Mouse (Mus musculus) kidney, adult 2 months (tissue): ENCODE measurements at regions not wholly inside any gene's neighbourhood (a gene's known extent, or its start where the extent isn't known, plus 50 kb on each side); places are given as distances from the start of the nearest gene placed in this dataset.

Experiments used
- DNase-seq: peaks from one replicate; pipeline ENCODE4 v3.0.0; 2021
- H3K27ac ChIP-seq: fragments of 200-500 bp; 2 replicates; pipeline ENCODE4 v1.5.1; 2012; ENCODE audit warnings: low read depth, low read length, control low read depth, inconsistent platforms; ENCODE audit not compliant: insufficient read depth
- H3K27me3 ChIP-seq: fragments of 200-500 bp; replicated peaks from 2 replicates; pipeline ENCODE4 v1.6.1; 2012; ENCODE audit warnings: mild to moderate bottlenecking, moderate library complexity, low read length, inconsistent platforms; ENCODE audit not compliant: control insufficient read depth, insufficient read depth
- H3K36me3 ChIP-seq: fragments of 200-500 bp; 2 replicates; pipeline ENCODE4 v1.6.1; 2012; ENCODE audit warnings: mild to moderate bottlenecking, moderate library complexity, low read length, inconsistent platforms; ENCODE audit not compliant: control insufficient read depth, insufficient read depth
- H3K4me1 ChIP-seq: fragments of 200-500 bp; 2 replicates; pipeline ENCODE4 v1.6.1; 2011; ENCODE audit warnings: low read length; ENCODE audit not compliant: control insufficient read depth, insufficient read depth
- H3K4me3 ChIP-seq: fragments of 200-500 bp; 2 replicates; pipeline ENCODE4 v1.5.1; 2011; ENCODE audit warnings: mild to moderate bottlenecking, low read depth, low read length, control low read depth; ENCODE audit not compliant: insufficient read depth
- CTCF ChIP-seq: fragments of 200-500 bp; conservative IDR thresholded peaks from 2 replicates; pipeline ENCODE4 v1.5.1; 2011; ENCODE audit warnings: low read depth, mild to moderate bottlenecking, control low read depth, low read length, moderate library complexity, mixed read lengths; ENCODE audit not compliant: insufficient read depth, insufficient read length
- POLR2A ChIP-seq: fragments of 200-500 bp; IDR thresholded peaks from one replicate; pipeline ENCODE4 v1.6.1; 2011; ENCODE audit warnings: low read depth, low read length, control low read depth
- WGBS: fragments of 180-500 bp; shearing (Covaris S2); methylation state at CpG from one replicate; pipeline ENCODE4 v1.1.7; 2018; 5-methylcytosine and 5-hydroxymethylcytosine counted together

GRCm38 (mm10) chr6:94778797-94779196 lies 78.8 kb upstream of the Lrig1 start:
- Histone ChIP-seq H3K4me3 (no peak overlapping the region), H3K27ac (no peak overlapping the region), H3K36me3 (no peaks in the 10 kb centered on the region), H3K27me3 (no peaks in the 10 kb centered on the region), H3K4me1 (0 out of 2 replicates have a peak, but pooled peaks cover 4% of the 10 kb centered on the region)
- no peak for DNase-seq
- 50% methylated on average over 1 of the region's 1 CpGs for WGBS
- TF ChIP-seq POLR2A, result no peak
- TF ChIP-seq CTCF, result no peak

DNA sequence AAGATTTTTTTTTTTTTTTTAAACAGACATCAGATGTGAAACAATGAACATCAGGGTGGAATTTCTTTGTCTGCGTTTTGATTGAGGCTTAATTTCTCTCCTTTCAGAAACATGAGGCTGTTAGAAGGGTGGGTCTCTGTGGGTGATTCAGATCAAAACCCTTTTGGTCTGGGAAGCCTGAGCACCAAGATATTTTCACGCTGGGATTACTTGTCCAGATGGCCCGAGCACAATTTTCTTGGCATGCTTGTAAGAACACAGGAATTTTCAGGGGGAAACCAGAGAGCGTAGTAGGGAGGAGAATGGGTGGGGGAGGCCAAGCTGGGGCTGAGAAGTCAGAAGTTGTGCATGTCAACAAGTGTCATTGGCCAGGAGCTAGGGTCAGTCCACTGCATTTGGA lies 76.6 kb upstream of the Lrig1 start:
- 0 out of 2 replicates have a peak, but pooled peaks cover 4% of the 10 kb centered on the region for H3K4me1 ChIP-seq
- TF ChIP-seq CTCF (no peak), POLR2A (no peak)
- H3K36me3 ChIP-seq, result no peaks in the 10 kb centered on the region
- no peak for DNase-seq
- 54% methylated on average over 4 of the region's 4 CpGs for WGBS
- H3K27me3 ChIP-seq, result no peaks in the 10 kb centered on the region
- no peak overlapping the region for H3K27ac ChIP-seq
- no peak overlapping the region for H3K4me3 ChIP-seq

DNA sequence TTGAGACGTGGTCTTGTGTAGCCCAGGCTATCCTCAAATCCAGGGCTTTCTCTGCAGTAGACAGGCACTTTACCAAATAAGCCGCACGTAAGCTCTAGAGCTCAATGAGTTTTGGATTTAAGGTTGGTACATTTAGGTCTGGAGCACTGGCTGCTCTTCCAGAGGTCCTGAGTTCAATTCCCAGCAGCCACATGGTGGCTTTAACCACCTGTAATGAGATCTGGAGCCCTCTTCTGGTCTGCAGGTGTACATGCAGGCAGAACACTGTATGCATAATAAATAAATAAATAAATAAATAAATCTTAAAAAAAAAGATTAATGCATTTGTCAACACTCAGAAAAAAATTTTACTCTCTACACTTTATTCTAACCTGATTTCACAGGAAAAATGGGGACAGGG lies 74.9 kb upstream of the Lrig1 start:
- TF ChIP-seq POLR2A (no peak), CTCF (no peak)
- H3K27me3 ChIP-seq, result no peaks in the 10 kb centered on the region
- 0 out of 2 replicates have a peak, but pooled peaks cover 4% of the 10 kb centered on the region for H3K4me1 ChIP-seq
- H3K27ac ChIP-seq, result no peak overlapping the region
- no peak for DNase-seq
- WGBS, result over 99% methylated on average over 3 of the region's 3 CpGs
- no peaks in the 10 kb centered on the region for H3K36me3 ChIP-seq
- H3K4me3 ChIP-seq, result no peak overlapping the region

GRCm38 (mm10) chr6:94773604-94774486 lies 73.9 kb upstream of the Lrig1 start:
- TF ChIP-seq POLR2A (no peak), CTCF (no peak)
- Histone ChIP-seq H3K36me3 (no peaks in the 10 kb centered on the region), H3K4me3 (no peak overlapping the region), H3K4me1 (no peaks in the 10 kb centered on the region), H3K27me3 (no peaks in the 10 kb centered on the region), H3K27ac (no peak overlapping the region)
- no peak for DNase-seq
- WGBS, result 29% methylated on average over 27 of the region's 27 CpGs

- Histone ChIP-seq H3K27me3 (no peaks in the 10 kb centered on the region), H3K27ac (no peak overlapping the region), H3K36me3 (no peaks in the 10 kb centered on the region), H3K4me3 (no peak overlapping the region), H3K4me1 (no peaks in the 10 kb centered on the region)
- 78% methylated on average over 12 of the region's 12 CpGs for WGBS
- DNase-seq, result no peak
- no peak for TF ChIP-seq POLR2A
- no peak for TF ChIP-seq CTCF
Measured at GRCm38 (mm10) chr6:94772868-94773603, 73.1 kb upstream of the Lrig1 start.

DNA sequence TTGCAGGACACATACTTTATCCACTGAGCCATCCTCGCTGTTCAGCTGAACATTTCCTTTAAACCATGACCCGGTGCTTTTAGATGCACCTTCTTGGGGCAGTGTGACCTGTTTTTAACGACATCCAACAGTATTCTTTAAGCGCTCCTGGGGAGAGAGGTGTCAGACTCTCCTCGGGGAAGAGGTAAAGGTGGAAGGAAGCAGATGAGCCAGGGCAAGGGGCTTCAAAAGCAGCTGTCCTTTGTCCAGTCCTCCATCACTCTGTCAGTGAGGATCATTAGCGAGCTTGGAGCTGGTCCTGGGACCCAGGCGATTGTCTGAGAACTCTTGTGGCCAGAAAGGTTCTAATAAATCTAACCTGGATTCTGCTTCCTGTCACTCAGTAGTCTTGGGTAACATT lies 72.4 kb upstream of the Lrig1 start:
- Histone ChIP-seq H3K27ac (no peak overlapping the region), H3K27me3 (no peaks in the 10 kb centered on the region), H3K4me1 (no peaks in the 10 kb centered on the region), H3K4me3 (no peak overlapping the region), H3K36me3 (no peaks in the 10 kb centered on the region)
- DNase-seq, result no peak
- 73% methylated on average over 7 of the region's 7 CpGs for WGBS
- no peak for TF ChIP-seq CTCF
- TF ChIP-seq POLR2A, result no peak

DNA sequence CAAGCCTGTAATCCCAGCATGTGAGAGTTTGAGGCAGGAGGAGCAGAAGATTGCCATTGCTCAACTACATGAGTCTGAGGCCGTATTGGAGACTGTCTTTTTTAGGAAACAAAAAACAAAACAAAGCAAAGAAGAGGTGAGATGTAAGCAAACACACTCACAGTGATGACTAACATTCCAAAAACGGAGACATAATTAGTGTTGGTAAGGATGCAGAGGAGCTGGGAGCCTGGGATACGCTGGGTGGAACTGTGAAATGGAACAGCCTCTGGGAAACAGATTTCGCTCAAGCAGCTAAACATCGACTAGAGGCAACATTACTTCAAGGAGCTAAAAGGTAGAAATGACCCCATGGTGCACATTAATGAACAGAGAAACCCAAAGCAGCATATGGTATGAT lies 68.3 kb upstream of the Lrig1 start:
- TF ChIP-seq POLR2A (no peak), CTCF (no peak)
- no peak for DNase-seq
- H3K27ac ChIP-seq, result no peak overlapping the region
- H3K36me3 ChIP-seq, result no peaks in the 10 kb centered on the region
- no peaks in the 10 kb centered on the region for H3K27me3 ChIP-seq
- no peak overlapping the region for H3K4me3 ChIP-seq
- 90% methylated on average over 5 of the region's 5 CpGs for WGBS
- no peaks in the 10 kb centered on the region for H3K4me1 ChIP-seq
